Mouse (Mus musculus) T-cell, adult 66 days (primary cell): ENCODE data around the gene Igfn1. TPM values are rescaled to one million over a fixed set of nuclear protein-coding genes. Genes with fewer than 3 reads are reported as not detected.

Experiments used
- total RNA-seq, 2 experiments: library from RNA; stranded (reverse); gene quantifications; 3 replicates in 1 of 2; 4 replicates in 1 of 2; pipeline ENCODE4 v1.2.4; 2023

The Igfn1 gene
- total RNA-seq, result not detected

DNA sequence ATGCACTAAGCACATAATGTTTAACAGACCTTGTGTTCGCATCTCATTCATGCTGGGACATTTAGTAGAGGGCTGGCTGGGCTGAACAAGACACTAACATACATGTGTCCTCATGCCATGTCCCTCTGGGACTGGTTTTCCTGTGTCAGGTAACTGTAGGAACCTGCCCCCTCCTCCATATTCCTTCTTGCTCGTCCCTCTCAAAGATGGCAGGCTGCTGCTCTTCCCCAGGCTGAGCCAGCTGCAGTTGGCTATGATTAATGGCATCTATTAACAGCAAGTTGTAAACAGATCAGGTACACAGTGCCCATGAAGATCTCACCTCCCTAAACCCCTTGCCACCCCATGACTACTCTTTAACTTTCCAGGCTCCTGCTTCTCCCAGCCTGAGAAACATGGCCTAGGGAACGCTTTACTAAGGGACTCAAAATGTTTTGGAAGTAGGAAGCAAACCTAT lies at the start of gene Igfn1:
Gene Igfn1, minus strand, starts transcription at position 51 of the 457 bp plus-strand sequence.

DNA sequence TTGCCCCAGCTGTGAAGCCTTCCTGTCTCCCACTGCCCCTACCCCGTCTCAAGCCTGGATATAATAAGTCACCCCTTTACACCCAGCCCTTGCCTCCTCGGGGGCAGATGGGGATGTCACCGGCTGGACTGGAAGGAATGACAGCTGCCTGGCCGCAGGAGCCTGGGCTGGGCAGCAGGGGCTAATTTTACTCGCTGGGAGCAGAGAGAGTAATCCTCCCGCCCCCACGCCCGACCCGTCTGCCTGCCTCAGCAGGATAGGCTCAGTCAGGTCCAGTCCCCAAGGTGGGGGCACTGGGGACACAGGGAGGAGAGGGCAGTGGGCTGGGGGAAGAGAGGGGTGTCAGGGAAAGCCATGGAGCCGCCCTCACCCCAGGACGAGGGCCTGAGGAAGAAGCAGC lies 46.4 kb upstream of the Igfn1 start, which contains the start of gene Cacna1s:
Gene Cacna1s, plus strand, starts transcription at position 204 of the 400 bp plus-strand sequence.

DNA sequence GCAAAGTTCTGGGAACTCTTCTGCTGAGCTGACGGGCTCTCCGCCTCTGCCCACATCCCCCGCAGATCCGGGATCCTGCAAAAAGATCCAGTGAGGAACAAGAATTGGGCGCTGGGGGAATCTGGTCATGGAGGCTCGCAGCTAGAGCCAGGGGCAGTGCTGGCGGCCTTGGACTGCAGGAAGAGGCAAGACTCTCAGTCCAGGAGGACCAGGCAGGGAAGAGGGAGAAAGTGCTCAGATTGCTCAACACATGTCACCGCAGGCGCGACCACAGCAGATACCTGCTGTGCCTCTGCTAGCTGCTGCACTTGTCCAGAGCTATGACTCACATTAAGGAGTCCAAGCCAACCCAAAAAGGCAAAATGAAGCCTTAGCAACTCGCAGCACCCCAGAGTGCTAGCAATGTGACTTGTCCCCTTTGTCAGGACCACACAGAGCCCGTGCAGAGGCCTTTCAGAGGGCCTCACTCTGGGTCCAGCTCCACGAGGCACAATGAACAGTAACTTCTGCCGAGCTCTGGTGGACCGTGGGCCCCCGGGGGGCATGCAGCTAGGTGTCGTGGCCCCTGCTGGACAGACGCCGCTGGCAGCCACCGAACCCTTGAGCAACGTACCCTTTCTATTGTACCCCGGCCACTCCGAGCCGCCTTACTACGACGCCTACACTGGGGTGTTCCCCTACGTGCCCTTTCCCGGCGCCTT lies 44.3 kb upstream of the Igfn1 start, which contains the start of gene Ascl5:
Gene Ascl5, plus strand, starts transcription at position 493 of the 701 bp plus-strand sequence.

DNA sequence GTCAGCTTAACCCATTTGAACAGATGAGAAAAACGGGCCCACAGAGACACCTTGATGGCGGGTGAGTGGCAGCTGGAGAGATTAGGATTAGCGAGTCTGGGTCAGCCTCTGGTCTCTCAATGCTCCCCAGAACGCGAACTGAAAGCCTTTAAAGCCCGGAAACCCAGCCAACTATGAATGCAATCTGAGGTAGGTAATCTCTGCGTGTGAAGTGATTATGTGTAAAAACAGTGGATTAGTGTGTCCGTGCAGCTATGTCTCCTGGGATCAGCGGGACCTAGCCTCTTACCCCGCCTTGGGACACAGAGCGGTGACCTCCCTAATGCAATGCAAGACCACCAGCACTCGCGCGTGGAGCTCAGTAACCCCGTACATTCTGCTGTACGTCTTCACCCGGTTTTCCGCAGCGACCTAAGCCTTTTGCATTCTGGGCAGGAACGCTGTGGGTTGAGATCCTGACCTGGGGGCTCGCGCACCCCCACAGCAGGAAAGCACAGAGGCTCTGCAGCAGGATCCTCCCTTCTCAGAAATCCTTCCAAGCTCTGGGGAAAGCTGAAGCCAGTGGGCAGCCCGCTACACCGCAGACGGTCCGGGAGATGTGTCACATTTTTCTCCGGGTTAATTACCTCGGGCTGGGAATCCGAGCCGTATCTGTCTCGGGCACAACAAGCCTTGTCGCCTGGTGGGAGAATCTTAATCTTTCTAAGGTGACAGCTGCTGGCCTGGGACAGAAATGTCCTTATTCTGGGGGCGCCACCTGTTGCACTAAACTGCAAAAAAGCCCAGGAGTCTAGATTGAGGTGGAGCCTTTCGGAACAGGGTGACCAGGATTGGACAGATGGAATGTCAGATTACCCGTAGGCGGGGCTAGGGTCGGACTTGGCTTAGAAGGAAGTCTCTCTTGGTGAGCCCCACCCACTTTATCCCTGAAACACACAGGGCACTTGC lies 1.3 kb upstream of the Igfn1 start, which contains the start of gene Tmem9:
Gene Tmem9, plus strand, starts transcription at position 940 of the 948 bp plus-strand sequence.

DNA sequence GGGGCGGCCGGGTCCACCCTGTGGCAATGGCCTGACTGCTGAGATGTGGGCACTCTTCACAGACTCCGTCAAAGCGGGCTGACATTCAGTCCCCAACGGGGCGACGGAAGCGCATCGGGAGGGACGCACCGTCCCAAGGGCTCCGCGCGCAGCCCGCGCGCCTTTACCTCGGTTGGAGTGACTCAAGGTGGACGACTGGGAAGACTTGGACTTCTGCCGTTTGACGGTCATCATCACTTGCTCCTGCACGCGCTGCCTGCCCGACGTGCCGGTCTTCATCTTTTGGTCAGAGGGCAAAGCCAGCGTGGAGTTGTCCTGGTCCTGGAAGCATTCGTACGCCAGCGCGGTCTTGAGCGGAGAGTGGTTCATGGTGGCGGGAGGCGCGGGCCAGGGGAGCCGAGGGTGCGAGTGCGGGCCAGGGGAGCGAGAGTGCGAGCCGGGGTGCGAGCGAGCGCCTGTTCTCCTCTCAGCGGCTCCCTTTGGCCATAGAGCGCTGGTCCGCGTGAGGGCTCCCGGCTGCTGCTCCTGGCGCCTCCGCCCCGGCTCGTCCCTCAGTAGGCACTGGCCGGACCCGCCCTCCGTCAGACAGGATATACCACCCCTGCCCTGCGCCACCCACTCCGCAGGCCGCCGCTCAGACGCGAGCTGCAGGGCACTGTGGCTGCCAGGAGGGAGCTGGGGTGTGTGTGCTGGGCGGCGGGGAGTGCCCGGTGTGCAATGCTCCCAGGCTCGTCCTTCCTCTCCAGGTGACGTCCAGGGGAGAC lies 87.3 kb downstream of the Igfn1 start, which contains the start of gene Pkp1:
Gene Pkp1, minus strand, starts transcription at position 564 of the 764 bp plus-strand sequence.

Other genes with a start within 250 kb of the Igfn1 start
- gene Phlda3, start 240.2 kb downstream of the Igfn1 start, total RNA-seq, result under 1 TPM in 1 of 2 experiments, not detected in 1; 0.64 TPM
- gene Tnni1, start 226.9 kb downstream of the Igfn1 start, total RNA-seq, result not detected
- 1 to 10 TPM in 1 of 2 experiments, under 1 TPM in 1; 0.67 to 1.5 TPM for gene Lad1, start 187.7 kb downstream of the Igfn1 start, total RNA-seq
- under 1 TPM; 0.36 to 0.67 TPM for gene Tnnt2, start 170.0 kb downstream of the Igfn1 start, total RNA-seq
- not detected for gene Pkp1, start 87.1 kb downstream of the Igfn1 start, total RNA-seq
- gene Tmem9, start 1.8 kb upstream of the Igfn1 start, total RNA-seq, result 10 to 100 TPM; 14.9 to 16.1 TPM
- not detected for gene Ascl5, start 44.5 kb upstream of the Igfn1 start, total RNA-seq
- gene Cacna1s, start 46.4 kb upstream of the Igfn1 start, total RNA-seq, result under 1 TPM in 1 of 2 experiments, not detected in 1; 0.79 TPM
- 100 to 1,000 TPM; 349 to 375 TPM for gene Kif21b, start 125.0 kb upstream of the Igfn1 start, total RNA-seq
- not detected for gene Mroh3, start 206.5 kb upstream of the Igfn1 start, total RNA-seq
- not detected for gene Inava, start 227.9 kb upstream of the Igfn1 start, total RNA-seq